Mouse (Mus musculus): ENCODE measurements around the gene Nr1i3.

Gene Nr1i3

GRCm38 (mm10) chr1:171195046-171195822 is 18.5 kb upstream of the Nr1i3 start:
- no peak for DNase-seq (ENCODE audit: extremely low spot score, low spot score)

DNA sequence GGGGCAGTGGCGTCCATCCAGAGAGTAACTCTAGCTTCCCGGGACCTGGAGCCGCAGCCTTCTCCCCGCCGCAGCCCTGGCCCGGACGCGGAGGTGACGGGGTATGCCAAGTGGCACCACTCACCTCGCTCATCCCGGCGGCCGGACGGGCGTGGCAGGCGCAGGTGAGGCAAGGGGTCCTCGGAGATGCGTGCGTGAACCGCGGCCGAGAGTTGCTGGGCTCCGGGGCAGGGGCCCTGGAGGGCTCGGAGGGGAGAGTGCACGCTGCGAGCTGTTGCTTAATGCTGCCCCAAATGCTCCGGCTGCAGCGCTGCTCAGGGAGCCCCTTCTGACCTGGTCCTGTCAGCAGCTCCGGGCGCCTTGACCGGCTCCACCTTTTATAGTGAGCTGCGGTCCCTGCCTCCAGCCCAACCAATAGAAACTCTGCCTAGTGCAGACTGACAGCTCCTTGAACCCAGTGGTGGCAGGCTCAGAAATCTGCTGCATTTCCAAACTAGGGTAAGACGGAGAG is 17.8 kb upstream of the Nr1i3 start, which contains the start of gene Pcp4l1:
Gene Pcp4l1 (minus strand): TSS at position 382 of the 511 bp plus-strand sequence.
- DNase-seq (ENCODE audit: extremely low spot score, low spot score) = peak; percentile 56

DNA sequence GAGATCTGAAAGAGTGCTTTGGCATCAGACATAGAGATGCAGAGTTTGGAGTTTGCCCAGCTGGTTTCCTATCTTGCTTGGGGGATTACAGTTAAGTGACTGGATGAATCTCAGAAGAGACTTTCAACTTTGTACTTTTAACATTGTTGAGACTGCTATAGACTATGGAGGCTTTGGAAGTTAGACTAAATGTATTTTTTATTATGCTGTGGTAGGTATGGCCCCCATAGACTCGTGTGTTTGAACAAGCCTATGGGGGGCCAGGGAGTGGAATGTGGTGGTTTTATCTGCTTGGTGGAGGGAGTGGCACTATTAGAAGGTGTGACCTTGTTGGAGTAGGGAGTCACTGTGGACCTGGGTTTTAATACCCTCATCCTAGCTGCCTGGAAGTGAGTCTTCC is 14.2 kb upstream of the Nr1i3 start:
- DNase-seq (ENCODE audit: extremely low spot score, low spot score) = no peak

- DNase-seq (ENCODE audit: extremely low spot score, low spot score) = no peak
These were observed 13.0 kb upstream of the Nr1i3 start for GRCm38 (mm10) chr1:171200769-171201168.

DNA sequence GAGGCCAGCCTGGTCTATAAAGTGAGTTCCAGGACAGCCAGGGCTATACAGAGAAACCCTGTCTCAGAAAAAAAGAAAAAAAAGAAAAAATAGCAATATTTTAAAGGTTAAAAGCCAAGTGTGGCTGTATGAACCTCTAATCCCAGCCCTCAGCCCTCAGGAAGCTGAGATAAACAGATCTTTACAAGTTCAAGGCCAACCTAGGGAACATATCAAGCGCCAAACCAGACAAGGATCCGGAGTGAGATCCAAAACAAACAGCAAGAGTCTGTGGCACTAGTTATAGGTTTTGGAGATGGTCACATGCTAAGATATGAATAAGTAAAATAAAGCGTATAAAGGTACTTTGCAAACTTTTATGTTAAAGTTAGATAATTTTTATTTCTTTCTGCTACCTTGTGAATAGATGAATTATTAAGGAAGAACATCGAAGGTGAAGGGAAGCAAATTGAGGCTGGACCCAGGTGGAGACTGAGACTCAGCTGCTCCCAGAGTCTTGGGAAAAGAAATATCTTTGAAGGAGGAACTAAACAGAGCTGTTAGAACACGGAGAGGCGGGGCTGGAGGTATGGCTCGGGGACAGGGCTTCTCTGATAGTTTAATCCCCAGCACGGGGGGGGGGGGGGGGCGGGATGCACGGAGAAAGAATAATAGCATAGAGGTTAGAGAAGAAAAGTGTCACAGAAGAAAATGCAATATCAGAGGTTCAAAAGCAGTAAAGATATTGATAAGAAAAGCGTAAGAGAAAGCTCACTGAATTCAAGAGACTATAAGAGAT is 10.1 kb upstream of the Nr1i3 start:
- no peak for DNase-seq (ENCODE audit: extremely low spot score, low spot score)

DNA sequence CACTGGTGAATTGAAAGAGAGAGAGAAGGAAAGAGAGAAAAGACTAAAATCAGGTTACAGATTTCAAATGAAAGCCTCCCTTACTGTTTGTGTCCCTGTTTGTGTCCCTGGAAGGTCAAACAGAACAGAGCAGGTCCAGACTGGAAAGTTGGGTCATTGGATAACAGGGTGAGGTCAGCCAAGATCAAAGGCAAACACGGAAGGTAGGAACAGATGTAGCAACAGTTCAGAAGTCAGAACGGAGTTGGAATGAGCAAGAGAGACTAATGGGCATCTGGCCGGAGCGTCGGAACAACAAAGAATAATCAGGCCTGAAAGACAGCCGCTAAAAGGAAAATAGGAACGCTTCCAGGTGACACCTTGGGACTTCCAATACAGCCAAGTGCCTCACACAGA is 9.5 kb upstream of the Nr1i3 start:
- DNase-seq (ENCODE audit: extremely low spot score, low spot score) = no peak

DNA sequence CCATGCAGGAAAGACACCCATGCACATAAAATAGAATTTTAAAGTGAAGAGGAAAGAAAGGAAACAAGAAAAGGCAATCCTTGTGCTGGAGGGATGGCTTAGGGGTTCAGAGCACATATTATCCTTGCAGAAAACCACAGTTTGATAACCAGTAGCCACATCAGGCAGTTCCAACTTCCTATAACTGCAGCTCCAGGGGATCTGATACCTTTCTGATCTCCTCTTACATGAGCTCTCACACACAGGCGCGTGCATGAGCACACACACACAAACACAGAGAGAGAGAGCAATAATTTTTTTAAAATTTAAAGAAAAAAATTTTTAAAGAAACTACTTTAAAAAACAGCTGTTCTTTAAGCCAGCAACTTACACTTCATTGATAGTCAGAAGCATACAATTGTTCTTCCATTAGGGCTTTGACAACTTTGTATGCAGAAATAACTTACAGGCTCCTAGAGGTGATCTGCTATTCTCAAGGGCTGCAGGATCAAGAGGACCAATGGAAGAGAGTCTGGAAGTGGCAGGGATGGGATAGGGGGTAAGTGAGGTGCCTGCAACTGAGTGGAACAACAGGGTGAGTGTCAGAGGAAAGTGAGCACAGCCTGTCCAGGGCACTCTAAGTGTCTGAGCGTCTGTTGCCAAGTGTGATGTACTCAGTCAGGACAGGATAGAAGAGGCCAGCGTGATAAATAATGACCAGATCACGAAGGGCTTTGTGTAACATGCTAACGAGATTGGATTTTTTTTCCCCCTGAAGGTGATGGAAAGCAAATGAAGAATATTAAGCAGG is 7.9 kb upstream of the Nr1i3 start:
- DNase-seq (ENCODE audit: extremely low spot score, low spot score) = no peak

GRCm38 (mm10) chr1:171209409-171209808 is 4.4 kb upstream of the Nr1i3 start:
- DNase-seq (ENCODE audit: extremely low spot score, low spot score) = no peak

GRCm38 (mm10) chr1:171212854-171213253 is 916 bp upstream of the Nr1i3 start:
- no peak for DNase-seq (ENCODE audit: extremely low spot score, low spot score)

DNA sequence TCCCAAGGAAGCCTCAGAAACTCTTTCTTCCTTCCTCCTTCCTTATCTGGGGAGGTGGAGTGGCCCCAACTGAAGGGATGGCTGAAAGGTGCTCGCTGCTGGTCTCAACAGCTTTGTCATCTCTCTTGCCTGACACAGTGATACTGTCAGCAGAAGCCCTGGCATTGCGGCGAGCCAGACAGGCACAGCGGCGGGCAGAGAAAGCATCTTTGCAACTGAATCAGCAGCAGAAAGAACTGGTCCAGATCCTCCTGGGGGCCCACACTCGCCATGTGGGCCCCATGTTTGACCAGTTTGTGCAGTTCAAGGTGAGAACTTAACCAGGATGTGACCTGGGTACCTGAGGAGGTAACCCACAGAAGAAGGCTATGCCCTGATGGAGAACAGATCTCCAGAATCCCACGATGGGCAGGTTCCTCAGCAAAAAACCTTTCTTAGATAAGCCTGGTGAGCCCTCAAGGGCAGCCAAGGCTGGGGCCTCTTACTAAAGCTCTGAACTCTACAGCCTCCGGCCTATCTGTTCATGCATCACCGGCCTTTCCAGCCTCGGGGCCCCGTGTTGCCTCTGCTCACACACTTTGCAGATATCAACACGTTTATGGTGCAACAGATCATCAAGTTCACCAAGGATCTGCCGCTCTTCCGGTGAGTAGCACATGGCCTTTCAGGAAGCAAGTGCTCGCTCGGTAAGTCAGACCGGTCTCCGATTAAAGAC is 2.6 kb downstream of the Nr1i3 start:
- DNase-seq (ENCODE audit: extremely low spot score, low spot score) = no peak

DNA sequence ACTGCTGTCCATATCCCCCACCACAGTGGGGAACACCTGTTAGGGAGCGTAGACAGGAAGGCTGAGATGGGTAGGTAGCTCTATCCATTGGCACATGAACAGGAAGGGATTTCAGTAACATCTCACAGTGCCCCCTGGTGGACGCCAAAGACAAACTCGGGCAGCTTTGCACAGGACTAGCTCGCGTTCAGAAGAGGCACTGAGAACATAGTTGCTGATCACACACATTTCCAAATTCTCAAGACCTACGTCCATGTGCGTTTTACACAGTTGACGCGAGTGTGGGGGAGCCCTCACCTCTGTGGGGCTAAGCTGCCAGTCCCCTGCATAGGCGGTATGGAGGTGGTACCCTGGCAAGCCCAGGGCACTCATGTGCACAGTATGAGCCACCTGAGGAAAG is 7.1 kb downstream of the Nr1i3 start:
- DNase-seq (ENCODE audit: extremely low spot score, low spot score) = peak; percentile 87

- DNase-seq (ENCODE audit: extremely low spot score, low spot score) = no peak
These were observed 7.8 kb downstream of the Nr1i3 start for GRCm38 (mm10) chr1:171221281-171222193.

DNA sequence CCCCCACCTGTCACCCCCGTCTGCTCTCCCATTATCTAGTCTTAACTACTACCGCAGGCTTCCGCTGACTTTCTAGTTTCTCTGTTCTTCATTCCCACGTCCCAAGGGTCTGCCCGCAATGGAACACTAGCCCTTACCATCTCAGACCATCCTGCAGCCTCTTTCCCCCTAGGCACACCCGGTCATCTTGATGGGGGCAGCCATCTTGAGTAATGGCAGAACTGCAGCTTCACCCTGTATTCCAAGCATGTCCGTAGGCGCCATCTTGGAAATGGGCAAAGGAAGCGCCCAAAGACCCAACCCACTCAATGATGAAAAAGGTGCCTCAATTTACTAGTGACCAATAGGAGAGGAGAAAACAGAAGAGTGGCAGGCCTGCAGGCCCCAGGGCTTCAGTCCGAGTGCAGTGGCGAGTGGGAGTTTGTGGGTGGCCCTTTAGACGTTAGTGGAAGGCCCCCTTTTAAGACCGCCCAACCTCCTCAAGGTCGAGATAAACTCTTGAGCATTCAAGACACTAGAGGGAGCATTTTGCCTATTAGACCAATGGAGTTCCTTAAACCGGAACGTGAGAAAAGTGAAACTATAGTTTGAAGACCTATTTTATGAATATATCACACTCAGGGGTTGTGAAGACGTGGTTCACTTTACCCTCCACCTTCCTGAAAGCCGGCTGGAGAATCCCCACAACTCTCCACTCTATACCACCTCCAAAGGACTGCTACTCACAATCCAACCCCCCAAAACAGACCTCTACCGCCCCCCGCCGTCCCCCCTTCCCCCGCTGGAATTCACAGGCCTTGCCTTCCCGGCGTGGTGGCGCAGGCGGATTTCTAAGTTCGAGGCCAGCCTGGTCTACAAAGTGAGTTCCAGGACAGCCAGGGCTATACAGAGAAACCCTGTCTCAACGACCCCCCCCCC is 8.7 kb downstream of the Nr1i3 start, which contains the start of gene Tomm40l:
Gene Tomm40l (minus strand): TSS at position 277 of the 918 bp plus-strand sequence.
- DNase-seq (ENCODE audit: extremely low spot score, low spot score) = peak; percentile 86

DNA sequence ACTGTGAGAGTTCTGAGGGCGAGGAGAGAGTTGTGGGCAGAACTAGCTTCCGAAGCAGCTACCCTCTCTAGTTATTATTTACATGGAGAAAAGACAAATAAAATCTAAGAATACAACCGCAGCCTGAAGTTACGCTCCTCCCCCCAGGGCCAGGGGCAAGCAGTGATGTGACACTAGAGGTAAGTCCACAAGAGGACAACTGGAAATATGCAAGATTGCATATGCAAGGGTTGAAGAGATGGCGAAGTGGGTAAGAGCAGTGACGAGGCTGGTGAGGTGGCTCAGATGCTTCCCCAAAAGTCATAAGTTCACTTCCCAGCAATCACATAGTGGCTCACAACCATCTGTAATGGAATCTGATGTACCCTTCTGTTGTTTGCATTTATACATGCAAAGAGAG is 9.4 kb downstream of the Nr1i3 start:
- no peak for DNase-seq (ENCODE audit: extremely low spot score, low spot score)

GRCm38 (mm10) chr1:171223796-171224195 is 10.0 kb downstream of the Nr1i3 start:
- DNase-seq (ENCODE audit: extremely low spot score, low spot score) = no peak

GRCm38 (mm10) chr1:171224857-171225256 is 11.1 kb downstream of the Nr1i3 start, which contains the start of gene Apoa2:
TSS of gene Apoa2 (plus strand) at chr1:171225054.
- no peak for DNase-seq (ENCODE audit: extremely low spot score, low spot score)

DNA sequence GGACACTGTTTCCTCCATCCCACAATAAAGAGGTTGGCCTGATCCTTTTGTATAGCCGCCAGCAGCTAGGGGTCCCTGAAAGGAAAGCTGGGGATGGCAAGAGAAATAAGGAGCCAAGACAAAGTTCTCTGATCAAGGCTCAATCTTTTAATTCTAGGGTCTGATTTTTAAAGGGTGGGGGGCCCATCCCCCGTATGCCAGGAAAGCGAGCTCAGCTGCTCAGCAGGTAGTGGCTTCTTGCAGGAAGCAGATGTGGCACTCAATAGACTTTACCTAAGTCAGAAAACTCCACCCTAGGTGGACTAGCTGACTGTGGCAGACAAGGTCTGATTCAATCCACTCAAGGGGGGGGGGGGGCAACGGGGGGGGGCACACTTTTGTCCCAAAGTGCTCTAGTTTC is 13.0 kb downstream of the Nr1i3 start:
- DNase-seq (ENCODE audit: extremely low spot score, low spot score) = no peak

GRCm38 (mm10) chr1:171227879-171228278 is 14.1 kb downstream of the Nr1i3 start:
- DNase-seq (ENCODE audit: extremely low spot score, low spot score) = no peak

GRCm38 (mm10) chr1:171229750-171230149 is 16.0 kb downstream of the Nr1i3 start:
- no peak for DNase-seq (ENCODE audit: extremely low spot score, low spot score)
